Comparison of ENCODE assay signal across 21 mouse cellular contexts in genomic region chr8:95335706-95336105, GRCm38 (mm10). TPM values are rescaled to one million over a fixed set of nuclear protein-coding genes. Genes with fewer than 3 reads are reported as not detected.
DNase-seq lines count a peak whose midpoint lies in the region; ATAC-seq and TF ChIP-seq lines count a peak whose summit lies in the region.
"Had no signal": no experiment of that assay in that cellular context is flagged by ENCODE, and none has a peak within 500 bp of the region (broad histone marks: within the 10 kb centered on the region; RNA-seq: fewer than 3 reads in every experiment).

No protein-coding gene starts in this region.

- TF ChIP-seq EP300 in liver, postnatal 0 days (IDR thresholded peaks at IDR 0.05; ENCODE audit: low read depth), result no peak

- H3K36me3 ChIP-seq in liver, postnatal 0 days (replicated peaks; ENCODE audit: insufficient read depth, low read length), result peaks cover 14% of the 10 kb centered on the region; the same call in 1 of the 2 replicates
- H3K36me3 ChIP-seq in splenic B cell, adult 2 months (ENCODE audit: control insufficient read depth, insufficient read depth, low read length, poor library complexity, severe bottlenecking), result peaks cover 13% of the 10 kb centered on the region

- peak overlapping the region; percentile 13; the same call in 1 of the 2 replicates for H3K4me2 ChIP-seq in liver, postnatal 0 days (ENCODE audit: low read depth, low read length)
- H3K4me2 ChIP-seq: embryonic facial prominence, embryonic 12.5 days; forebrain, embryonic 13.5 days; heart, embryonic 12.5 days; hindbrain, embryonic 14.5 days had no signal

- intact Hi-C loops in left cerebral cortex, postnatal 14 days (cut with DNase I), result no loop called here

- H3K4me1 ChIP-seq in liver, postnatal 0 days (ENCODE audit: insufficient read depth), result peaks cover 14% of the 10 kb centered on the region

- 54% methylated on average over 1 of the region's 1 CpGs for WGBS in liver, postnatal 0 days (ENCODE audit: insufficient replicate concordance)

- no peak for DNase-seq in liver, postnatal 0 days
- DNase-seq in liver, result no peak
- peak; percentile 69 for DNase-seq in splenic B cell, adult 2 months (ENCODE audit: low read depth, low spot score)
- DNase-seq in kidney, postnatal 4 days, result no peak
- no peak for DNase-seq in left cerebral cortex, postnatal 14 days (ENCODE audit: low spot score in 2 of 2)
- DNase-seq: adrenal gland, postnatal 10 days; cerebellum, adult 2 months; cerebellum, postnatal 10 days; forebrain, postnatal 0 days; gastrocnemius, postnatal 14 days had no signal

- no peak overlapping the region for H3K9ac ChIP-seq in liver, postnatal 0 days (replicated peaks)
- H3K9ac ChIP-seq: embryonic facial prominence, embryonic 12.5 days; forebrain, embryonic 13.5 days; forebrain, postnatal 0 days; heart, embryonic 12.5 days; hindbrain, embryonic 14.5 days had no signal

- no peak for TF ChIP-seq CTCF in liver, postnatal 0 days (IDR thresholded peaks at IDR 0.05; ENCODE audit: low read depth)

- no peaks in the 10 kb centered on the region for H3K27me3 ChIP-seq in liver, postnatal 0 days (ENCODE audit: insufficient read depth, low read length)
- H3K27me3 ChIP-seq in splenic B cell, adult 2 months (ENCODE audit: control insufficient read depth, insufficient read depth, low read length, poor library complexity, severe bottlenecking), result no peaks in the 10 kb centered on the region
- H3K27me3 ChIP-seq: embryonic facial prominence, embryonic 12.5 days; forebrain, embryonic 13.5 days; heart, embryonic 12.5 days had no signal

- no peak for ATAC-seq in liver, postnatal 0 days
- ATAC-seq in common myeloid progenitor, adult 5-6 weeks (replicated peaks; ENCODE audit: low read depth, poor library complexity, severe bottlenecking), result 0 out of 2 replicates have a peak, but pooled peaks have one; percentile 26
- peak; percentile 18; the same call in 1 of the 2 replicates for ATAC-seq in megakaryocyte progenitor cell, adult 5-6 weeks (replicated peaks; ENCODE audit: poor library complexity)
- ATAC-seq in cerebellum, adult (ENCODE audit: insufficient number of reproducible peaks, low FRiP score, low TSS enrichment), result no peak
- ATAC-seq: forebrain, embryonic 13.5 days; forebrain, postnatal 0 days had no signal

- no peak overlapping the region for H3K4me3 ChIP-seq in liver, postnatal 0 days (ENCODE audit: low read depth, low read length)
- H3K4me3 ChIP-seq: embryonic facial prominence, embryonic 12.5 days; forebrain, embryonic 13.5 days; heart, embryonic 12.5 days; hindbrain, embryonic 10.5 days had no signal

- no peak overlapping the region for H3K27ac ChIP-seq in liver, postnatal 0 days (ENCODE audit: low read depth)
- H3K27ac ChIP-seq: embryonic facial prominence, embryonic 12.5 days; forebrain, embryonic 13.5 days; hindbrain, embryonic 10.5 days; hindbrain, embryonic 14.5 days had no signal

- no peaks in the 10 kb centered on the region for H3K9me3 ChIP-seq in liver, postnatal 0 days (ENCODE audit: low read length)
- H3K9me3 ChIP-seq: embryonic facial prominence, embryonic 12.5 days; forebrain, embryonic 13.5 days; G1E; heart, embryonic 12.5 days; hindbrain, embryonic 10.5 days had no signal

RNA-seq across cellular contexts. Expression of gene Usb1, which starts 3.6 kb away (rescaled TPM):
- polyA plus RNA-seq in liver, postnatal 0 days (2015; fragmentation: Nextera tagmentation; extraction: Ambion mirVana), result 10.9 and 12.0 TPM in 2 replicates
- 14.5 and 17.9 TPM in 2 replicates for total RNA-seq in common myeloid progenitor, adult 5-6 weeks (2017)
- total RNA-seq in megakaryocyte progenitor cell, adult 5-6 weeks (2015), result 27.6 and 28.0 TPM in 2 replicates
- 27.3 and 31.9 TPM in 2 replicates for total RNA-seq in megakaryocyte progenitor cell, adult 5-6 weeks (2017)
- 10 to 100 TPM; 14.4 to 19.3 TPM for total RNA-seq in left cerebral cortex, postnatal 14 days (2021)

RNA-seq across cellular contexts. Expression of gene Zfp319, which starts 4.0 kb away (rescaled TPM):
- 0.94 and 0.97 TPM in 2 replicates for polyA plus RNA-seq in liver, postnatal 0 days (2015; fragmentation: Nextera tagmentation; extraction: Ambion mirVana)
- 2.8 and 5.2 TPM in 2 replicates for total RNA-seq in common myeloid progenitor, adult 5-6 weeks (2017)
- total RNA-seq in megakaryocyte progenitor cell, adult 5-6 weeks (2015), result 5.5 and 6.1 TPM in 2 replicates
- 2.1 and 2.6 TPM in 2 replicates for total RNA-seq in megakaryocyte progenitor cell, adult 5-6 weeks (2017)
- total RNA-seq in left cerebral cortex, postnatal 14 days (2021), result 10 to 100 TPM; 16.1 to 16.3 TPM

RNA-seq across cellular contexts. Expression of gene Mmp15, which starts 16.4 kb away (rescaled TPM):
- 0.66 and 0.76 TPM in 2 replicates for polyA plus RNA-seq in liver, postnatal 0 days (2015; fragmentation: Nextera tagmentation; extraction: Ambion mirVana)
- total RNA-seq in common myeloid progenitor, adult 5-6 weeks (2017), result 0.05 and 0.55 TPM in 2 replicates
- total RNA-seq in megakaryocyte progenitor cell, adult 5-6 weeks (2015), result 0.17 and 0.42 TPM in 2 replicates
- total RNA-seq in megakaryocyte progenitor cell, adult 5-6 weeks (2017), result 0.03 and 0.04 TPM in 2 replicates
- 10 to 100 TPM; 23.7 to 27.4 TPM for total RNA-seq in left cerebral cortex, postnatal 14 days (2021)

RNA-seq across cellular contexts. Expression of gene Tepp, which starts 25.3 kb away (rescaled TPM):
- not detected in 2 replicates for polyA plus RNA-seq in liver, postnatal 0 days (2015; fragmentation: Nextera tagmentation; extraction: Ambion mirVana)
- total RNA-seq in common myeloid progenitor, adult 5-6 weeks (2017), result not detected in 2 replicates
- total RNA-seq in megakaryocyte progenitor cell, adult 5-6 weeks (2015), result not detected in 2 replicates
- 0.68 TPM in 1 of 2 replicates, not detected in the other for total RNA-seq in megakaryocyte progenitor cell, adult 5-6 weeks (2017)
- under 1 TPM; 0.74 to 0.90 TPM for total RNA-seq in left cerebral cortex, postnatal 14 days (2021)
- total RNA-seq: adrenal gland, postnatal 10 days; G1E; gastrocnemius, adult 18-20 months; gastrocnemius, postnatal 14 days; heart, postnatal 25 days had no signal
- polyA plus RNA-seq: G1E; heart, embryonic 12.5 days; hindbrain, embryonic 10.5 days had no signal

RNA-seq across cellular contexts. Expression of gene Cngb1, which starts 29.3 kb away (rescaled TPM):
- polyA plus RNA-seq in liver, postnatal 0 days (2015; fragmentation: Nextera tagmentation; extraction: Ambion mirVana), result 0.08 and 0.29 TPM in 2 replicates
- total RNA-seq in common myeloid progenitor, adult 5-6 weeks (2017), result 2.6 and 5.2 TPM in 2 replicates
- total RNA-seq in megakaryocyte progenitor cell, adult 5-6 weeks (2015), result 6.3 and 9.3 TPM in 2 replicates
- 2.8 and 3.0 TPM in 2 replicates for total RNA-seq in megakaryocyte progenitor cell, adult 5-6 weeks (2017)
- 1 to 10 TPM in 1 of 2 experiments, under 1 TPM in 1; 0.97 to 1.3 TPM for total RNA-seq in left cerebral cortex, postnatal 14 days (2021)
- polyA plus RNA-seq: G1E had no signal

Comparison
In these comparisons a context has a peak if more than half of its experiments do, and no peak if none do; other contexts are left out.
1. ATAC-seq: peak in common myeloid progenitor, adult 5-6 weeks (single experiment) and megakaryocyte progenitor cell, adult 5-6 weeks (single experiment); none in liver, postnatal 0 days (single experiment) and cerebellum, adult (single experiment).
2. RNA of gene Mmp15, which starts 16.4 kb away (total RNA-seq): 23.7 to 27.4 TPM in left cerebral cortex, postnatal 14 days; 0.05 to 0.55 TPM in common myeloid progenitor, adult 5-6 weeks and 0.03 to 0.42 TPM in megakaryocyte progenitor cell, adult 5-6 weeks; every median in the first group is over 10 times any median in the second.